Mouse (Mus musculus): ENCODE results near the gene Prmt8. TPM values are rescaled to one million over a fixed set of nuclear protein-coding genes. Genes with fewer than 3 reads are reported as not detected.

Gene Prmt8
- total and polyA plus RNA-seq, 2 experiments = not detected

DNA sequence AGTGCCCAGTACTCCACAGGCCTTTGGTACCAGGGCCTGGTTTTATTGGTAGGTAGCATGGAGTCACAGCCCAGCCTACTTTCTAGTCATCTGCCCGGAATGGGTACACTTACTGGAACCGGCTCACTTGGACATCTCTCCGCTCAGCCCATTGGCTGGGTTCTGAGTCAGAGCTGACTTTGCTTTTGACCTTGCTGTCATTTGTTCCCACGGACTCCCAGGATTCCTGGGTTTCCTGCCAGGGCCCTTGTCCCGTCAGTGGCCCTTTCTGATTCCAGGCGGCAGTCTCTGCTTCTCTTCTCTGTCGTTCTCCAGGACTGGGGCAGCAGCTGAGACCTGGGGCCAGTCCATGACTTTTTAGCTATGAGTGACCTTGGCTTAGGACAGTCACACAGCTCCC is 97.2 kb downstream of the Prmt8 start:
- Histone ChIP-seq H3K4me3 (ENCODE audit: insufficient read depth, low read depth, low read length) (no peak overlapping the region), H3K27ac (replicated peaks; ENCODE audit: insufficient read depth, low read depth, low read length) (no peak overlapping the region), H3K9ac (ENCODE audit: low read depth, low read length) (no peak overlapping the region), H3K27me3 (ENCODE audit: control insufficient read depth, insufficient read depth, low read length) (no peaks in the 10 kb centered on the region), H3K79me2 (ENCODE audit: control insufficient read depth, insufficient read depth, low read length) (no peaks in the 10 kb centered on the region), H3K4me1 (ENCODE audit: control insufficient read depth, insufficient read depth, low read length) (no peaks in the 10 kb centered on the region), H3K36me3 (ENCODE audit: control insufficient read depth, insufficient read depth, low read length) (no peaks in the 10 kb centered on the region)
- TF ChIP-seq POLR2A (IDR thresholded peaks at IDR 0.05; ENCODE audit: extremely low read depth, insufficient read depth, low read length) = no peak
- TF ChIP-seq CTCF (IDR thresholded peaks at IDR 0.05; ENCODE audit: low read depth, low read length) = no peak
- no peak for DNase-seq (ENCODE audit: extremely low read depth, low read depth, low spot score)
- WGBS = 76% methylated on average over 7 of the region's 7 CpGs

DNA sequence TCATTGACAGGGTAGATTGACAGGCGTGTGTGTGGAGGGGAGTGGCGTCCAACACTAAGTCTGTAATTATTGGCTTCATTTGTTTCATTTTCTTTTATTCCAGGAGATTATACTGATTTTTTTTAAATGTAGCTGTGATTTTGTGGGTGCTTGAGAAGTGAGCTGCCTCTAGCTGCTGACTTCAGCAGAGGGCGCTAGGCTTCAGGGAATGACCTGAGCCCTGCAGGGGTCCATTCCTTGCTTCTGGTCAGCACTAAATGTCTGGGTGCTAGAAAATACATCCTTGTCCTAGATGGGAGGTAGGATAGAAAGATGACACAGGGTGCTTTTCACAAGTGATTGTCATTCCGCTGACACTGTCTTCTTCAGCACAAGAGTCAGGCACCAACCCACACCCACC is 99.2 kb downstream of the Prmt8 start:
- H3K4me1 ChIP-seq (ENCODE audit: control insufficient read depth, insufficient read depth, low read length) = no peaks in the 10 kb centered on the region
- H3K4me3 ChIP-seq (ENCODE audit: insufficient read depth, low read depth, low read length) = no peak overlapping the region
- H3K36me3 ChIP-seq (ENCODE audit: control insufficient read depth, insufficient read depth, low read length) = no peaks in the 10 kb centered on the region
- DNase-seq (ENCODE audit: extremely low read depth, low read depth, low spot score) = no peak
- no peaks in the 10 kb centered on the region for H3K27me3 ChIP-seq (ENCODE audit: control insufficient read depth, insufficient read depth, low read length)
- H3K79me2 ChIP-seq (ENCODE audit: control insufficient read depth, insufficient read depth, low read length) = no peaks in the 10 kb centered on the region
- WGBS = 93% methylated on average over 4 of the region's 4 CpGs
- no peak overlapping the region for H3K27ac ChIP-seq (replicated peaks; ENCODE audit: insufficient read depth, low read depth, low read length)
- no peak for TF ChIP-seq CTCF (IDR thresholded peaks at IDR 0.05; ENCODE audit: low read depth, low read length)
- no peak for TF ChIP-seq POLR2A (IDR thresholded peaks at IDR 0.05; ENCODE audit: extremely low read depth, insufficient read depth, low read length)
- H3K9ac ChIP-seq (ENCODE audit: low read depth, low read length) = no peak overlapping the region

DNA sequence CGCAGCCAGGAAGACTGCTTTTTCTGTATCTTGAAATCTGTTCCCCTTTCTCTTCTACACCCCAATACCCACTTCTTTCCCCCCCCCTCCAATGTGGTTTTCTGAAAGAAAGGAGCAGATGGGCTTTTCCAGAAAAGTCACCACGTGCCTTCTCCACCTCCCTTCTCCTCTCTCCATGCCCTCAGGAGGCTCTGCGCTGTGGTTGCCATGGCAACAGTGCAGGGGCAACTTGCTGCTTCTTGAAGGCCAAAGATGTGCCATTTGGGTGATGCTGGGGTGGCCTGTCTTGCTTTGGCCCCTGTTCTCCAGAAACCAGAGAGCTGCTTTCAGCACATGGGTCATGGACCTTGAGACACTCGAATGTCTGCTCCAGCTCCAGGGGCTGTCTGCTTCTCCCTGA is 100.0 kb downstream of the Prmt8 start:
- H3K79me2 ChIP-seq (ENCODE audit: control insufficient read depth, insufficient read depth, low read length) = no peaks in the 10 kb centered on the region
- 78% methylated on average over 4 of the region's 4 CpGs for WGBS
- no peaks in the 10 kb centered on the region for H3K36me3 ChIP-seq (ENCODE audit: control insufficient read depth, insufficient read depth, low read length)
- no peak overlapping the region for H3K27ac ChIP-seq (replicated peaks; ENCODE audit: insufficient read depth, low read depth, low read length)
- no peak overlapping the region for H3K9ac ChIP-seq (ENCODE audit: low read depth, low read length)
- H3K4me3 ChIP-seq (ENCODE audit: insufficient read depth, low read depth, low read length) = no peak overlapping the region
- no peaks in the 10 kb centered on the region for H3K4me1 ChIP-seq (ENCODE audit: control insufficient read depth, insufficient read depth, low read length)
- H3K27me3 ChIP-seq (ENCODE audit: control insufficient read depth, insufficient read depth, low read length) = no peaks in the 10 kb centered on the region
- TF ChIP-seq POLR2A (IDR thresholded peaks at IDR 0.05; ENCODE audit: extremely low read depth, insufficient read depth, low read length) (no peak), CTCF (IDR thresholded peaks at IDR 0.05; ENCODE audit: low read depth, low read length) (no peak)
- no peak for DNase-seq (ENCODE audit: extremely low read depth, low read depth, low spot score)

DNA sequence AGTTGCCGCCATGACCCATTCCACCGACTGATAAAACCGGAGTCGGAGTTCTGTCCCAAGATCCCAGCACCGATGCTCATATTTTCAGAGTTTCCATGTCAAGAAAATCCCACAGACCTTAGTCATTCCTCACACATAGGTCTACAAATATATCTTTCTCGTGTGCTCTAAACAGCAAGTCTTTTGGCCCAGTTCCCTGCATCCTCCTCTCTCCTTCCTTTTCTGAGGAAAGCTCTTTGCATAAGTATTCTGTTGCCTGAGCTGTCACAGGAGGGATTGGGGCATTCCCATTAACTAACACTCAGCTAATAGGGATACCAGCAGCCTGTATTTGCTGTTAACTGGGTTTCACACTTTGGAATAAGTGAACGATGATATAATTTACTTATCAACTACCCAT is 106.0 kb downstream of the Prmt8 start:
- Histone ChIP-seq H3K79me2 (ENCODE audit: control insufficient read depth, insufficient read depth, low read length) (no peaks in the 10 kb centered on the region), H3K27me3 (ENCODE audit: control insufficient read depth, insufficient read depth, low read length) (no peaks in the 10 kb centered on the region), H3K4me1 (ENCODE audit: control insufficient read depth, insufficient read depth, low read length) (no peaks in the 10 kb centered on the region), H3K36me3 (ENCODE audit: control insufficient read depth, insufficient read depth, low read length) (no peaks in the 10 kb centered on the region), H3K4me3 (ENCODE audit: insufficient read depth, low read depth, low read length) (no peak overlapping the region), H3K27ac (replicated peaks; ENCODE audit: insufficient read depth, low read depth, low read length) (no peak overlapping the region), H3K9ac (ENCODE audit: low read depth, low read length) (no peak overlapping the region)
- no peak for TF ChIP-seq POLR2A (IDR thresholded peaks at IDR 0.05; ENCODE audit: extremely low read depth, insufficient read depth, low read length)
- no peak for TF ChIP-seq CTCF (IDR thresholded peaks at IDR 0.05; ENCODE audit: low read depth, low read length)
- 69% methylated on average over 7 of the region's 7 CpGs for WGBS
- no peak for DNase-seq (ENCODE audit: extremely low read depth, low read depth, low spot score)

DNA sequence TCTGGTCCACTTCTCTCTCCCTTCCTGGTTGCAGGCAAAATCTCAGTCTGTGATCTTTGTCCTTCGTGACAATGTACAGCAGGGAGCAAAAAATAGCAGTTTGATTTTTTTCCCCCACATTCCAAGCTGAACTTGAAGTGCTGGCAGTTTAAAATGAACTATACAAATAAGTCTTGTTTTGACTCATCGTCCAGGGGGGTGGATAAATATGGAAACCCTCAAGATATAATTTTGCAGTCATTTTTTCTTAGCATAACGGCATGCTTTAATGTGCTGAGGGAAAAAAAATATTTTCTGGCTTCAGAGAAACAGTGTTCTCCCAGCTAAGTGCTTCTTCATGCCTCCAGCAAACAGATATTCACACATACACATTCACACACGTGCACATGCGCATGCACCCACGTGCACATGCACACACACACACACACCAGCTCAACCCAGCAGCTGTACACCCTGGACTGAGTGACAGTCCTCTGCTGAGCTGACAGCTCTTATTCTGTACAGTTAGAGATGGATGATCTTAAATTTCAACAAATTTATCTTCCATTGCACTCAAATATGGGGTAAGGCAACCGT is 107.5 kb downstream of the Prmt8 start:
- no peak for TF ChIP-seq CTCF (IDR thresholded peaks at IDR 0.05; ENCODE audit: low read depth, low read length)
- no peak for TF ChIP-seq POLR2A (IDR thresholded peaks at IDR 0.05; ENCODE audit: extremely low read depth, insufficient read depth, low read length)
- 80% methylated on average over 7 of the region's 7 CpGs for WGBS

DNA sequence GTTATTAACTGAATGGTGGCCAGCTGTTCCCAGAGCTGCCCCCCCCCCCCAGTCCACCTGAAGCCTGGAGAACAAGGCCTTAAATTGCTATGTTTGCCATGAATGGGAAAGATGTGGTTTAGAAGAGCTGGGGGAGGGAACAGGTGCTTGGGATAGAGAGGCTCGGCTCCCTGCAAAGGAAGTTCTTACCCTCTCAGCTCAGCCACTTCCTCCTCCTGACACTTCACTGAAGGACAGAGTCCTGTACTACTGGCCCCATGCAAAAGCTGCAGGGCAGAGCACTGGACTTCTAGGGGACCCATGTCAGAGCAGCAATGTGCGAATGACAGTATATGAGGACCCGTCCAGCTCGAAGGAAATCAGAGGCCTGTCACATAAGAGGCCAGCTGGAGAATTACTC is 109.3 kb downstream of the Prmt8 start:
- Histone ChIP-seq H3K27ac (replicated peaks; ENCODE audit: insufficient read depth, low read depth, low read length) (no peak overlapping the region), H3K27me3 (ENCODE audit: control insufficient read depth, insufficient read depth, low read length) (no peaks in the 10 kb centered on the region), H3K79me2 (ENCODE audit: control insufficient read depth, insufficient read depth, low read length) (no peaks in the 10 kb centered on the region), H3K9ac (ENCODE audit: low read depth, low read length) (no peak overlapping the region), H3K4me3 (ENCODE audit: insufficient read depth, low read depth, low read length) (no peak overlapping the region), H3K36me3 (ENCODE audit: control insufficient read depth, insufficient read depth, low read length) (no peaks in the 10 kb centered on the region), H3K4me1 (ENCODE audit: control insufficient read depth, insufficient read depth, low read length) (no peaks in the 10 kb centered on the region)
- DNase-seq (ENCODE audit: extremely low read depth, low read depth, low spot score) = no peak
- WGBS = 93% methylated on average over 4 of the region's 4 CpGs
- TF ChIP-seq CTCF (IDR thresholded peaks at IDR 0.05; ENCODE audit: low read depth, low read length) (no peak), POLR2A (IDR thresholded peaks at IDR 0.05; ENCODE audit: extremely low read depth, insufficient read depth, low read length) (no peak)

More for the DNA sequence above, 107.5 kb downstream of the Prmt8 start:
- no peak overlapping the region for H3K27ac ChIP-seq (replicated peaks; ENCODE audit: insufficient read depth, low read depth, low read length)
- no peak overlapping the region for H3K9ac ChIP-seq (ENCODE audit: low read depth, low read length)
- no peaks in the 10 kb centered on the region for H3K27me3 ChIP-seq (ENCODE audit: control insufficient read depth, insufficient read depth, low read length)
- DNase-seq (ENCODE audit: extremely low read depth, low read depth, low spot score) = no peak
- no peaks in the 10 kb centered on the region for H3K4me1 ChIP-seq (ENCODE audit: control insufficient read depth, insufficient read depth, low read length)
- no peaks in the 10 kb centered on the region for H3K36me3 ChIP-seq (ENCODE audit: control insufficient read depth, insufficient read depth, low read length)
- no peak overlapping the region for H3K4me3 ChIP-seq (ENCODE audit: insufficient read depth, low read depth, low read length)
- no peaks in the 10 kb centered on the region for H3K79me2 ChIP-seq (ENCODE audit: control insufficient read depth, insufficient read depth, low read length)

Measured in liver, adult 2 months (tissue).